Mouse (Mus musculus) frontal cortex, postnatal 25 days (tissue): ENCODE measurements at regions not wholly inside any gene's neighbourhood (a gene's known extent, or its start where the extent isn't known, plus 50 kb on each side); places are given as distances from the start of the nearest gene placed in this dataset.

ENCODE experiments used
- DNase-seq, 2 experiments: peaks; one replicate each; pipeline ENCODE4 v3.0.0; 2022; ENCODE audit warnings: low spot score in 2 of 2

DNA sequence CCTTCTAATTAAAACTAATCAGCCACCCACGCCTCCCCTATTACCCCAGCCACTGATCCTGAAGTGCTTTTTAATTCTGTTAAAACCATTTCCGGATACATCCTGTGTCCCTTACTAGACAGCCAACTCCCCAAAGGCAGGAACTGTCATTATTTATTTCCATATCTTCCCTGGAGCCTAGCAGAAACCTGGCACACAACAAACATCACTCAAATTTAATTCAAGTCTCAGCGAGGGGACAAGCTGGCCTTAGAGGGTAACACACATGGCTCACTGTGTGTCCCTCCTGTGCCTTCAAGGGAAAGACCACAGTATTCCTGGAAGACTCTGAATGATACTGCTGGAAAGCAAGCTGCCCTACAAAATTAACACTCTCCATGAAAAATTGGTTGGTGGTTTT is 240.0 kb downstream of the Mycn start:
- DNase-seq: no peak

GRCm38 (mm10) chr12:12701060-12701667 is 240.6 kb downstream of the Mycn start:
- no peak for DNase-seq

DNA sequence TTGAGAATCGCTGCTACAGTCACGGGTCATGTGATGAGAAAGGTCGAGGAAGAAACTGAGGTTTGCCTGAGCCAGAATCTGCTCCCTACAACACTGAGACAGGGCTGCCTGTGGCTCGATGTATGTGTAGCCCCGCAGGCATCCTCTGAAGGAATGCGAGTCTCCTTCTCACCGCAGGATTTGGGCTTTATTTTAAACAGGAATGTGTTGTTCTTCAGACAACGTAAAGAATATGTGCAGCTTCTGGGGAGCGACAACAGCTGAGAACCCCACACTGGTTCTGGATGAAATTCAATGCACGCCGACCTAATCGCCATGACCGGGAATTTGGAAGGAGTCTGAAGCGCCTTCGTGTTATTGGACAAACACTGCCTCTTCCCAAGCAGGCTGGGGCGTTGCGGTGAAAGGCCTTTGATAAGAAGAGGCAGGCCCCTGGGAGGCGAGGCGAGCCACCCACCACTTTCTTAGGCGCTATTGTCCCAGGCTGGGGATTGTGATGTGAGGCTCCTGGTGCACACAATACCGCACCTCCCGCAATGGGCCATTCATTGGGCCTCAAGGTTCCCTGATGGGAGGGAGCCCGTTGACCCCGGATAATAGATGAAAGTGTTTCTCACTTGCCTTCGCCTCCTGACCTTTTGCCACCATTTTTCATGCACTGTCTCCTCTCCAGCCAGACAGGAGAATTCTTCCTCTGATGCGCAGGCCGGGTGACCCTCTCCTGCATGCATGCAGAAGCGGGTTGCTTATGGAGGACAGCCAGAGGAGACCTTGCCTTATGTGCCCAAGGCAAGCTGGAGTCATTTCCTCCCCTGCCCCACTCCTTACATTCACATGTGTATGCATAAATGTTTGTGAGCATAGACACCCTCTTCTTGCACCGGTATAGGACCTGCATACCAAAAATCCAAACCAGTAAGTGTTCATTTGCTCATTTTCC is 247.6 kb downstream of the Mycn start:
- DNase-seq: no peak

GRCm38 (mm10) chr12:12687376-12687775 is 254.3 kb downstream of the Mycn start:
- no peak for DNase-seq

DNA sequence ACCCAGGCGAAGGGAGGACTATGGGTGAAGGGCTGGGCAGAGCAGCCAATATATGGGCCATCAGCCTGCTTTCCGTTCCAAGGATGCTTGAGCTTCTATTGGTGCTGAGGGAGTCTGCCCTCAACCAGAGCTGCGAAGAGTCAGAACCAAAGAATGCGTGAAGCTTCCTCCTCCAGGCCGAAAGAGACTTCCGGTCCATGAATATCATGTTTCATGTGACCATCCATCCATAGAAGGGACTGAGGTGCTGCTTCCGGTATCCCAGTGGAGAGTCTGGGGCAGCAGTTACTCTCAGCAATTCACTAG is 256.5 kb downstream of the Mycn start:
- DNase-seq: no peak

DNA sequence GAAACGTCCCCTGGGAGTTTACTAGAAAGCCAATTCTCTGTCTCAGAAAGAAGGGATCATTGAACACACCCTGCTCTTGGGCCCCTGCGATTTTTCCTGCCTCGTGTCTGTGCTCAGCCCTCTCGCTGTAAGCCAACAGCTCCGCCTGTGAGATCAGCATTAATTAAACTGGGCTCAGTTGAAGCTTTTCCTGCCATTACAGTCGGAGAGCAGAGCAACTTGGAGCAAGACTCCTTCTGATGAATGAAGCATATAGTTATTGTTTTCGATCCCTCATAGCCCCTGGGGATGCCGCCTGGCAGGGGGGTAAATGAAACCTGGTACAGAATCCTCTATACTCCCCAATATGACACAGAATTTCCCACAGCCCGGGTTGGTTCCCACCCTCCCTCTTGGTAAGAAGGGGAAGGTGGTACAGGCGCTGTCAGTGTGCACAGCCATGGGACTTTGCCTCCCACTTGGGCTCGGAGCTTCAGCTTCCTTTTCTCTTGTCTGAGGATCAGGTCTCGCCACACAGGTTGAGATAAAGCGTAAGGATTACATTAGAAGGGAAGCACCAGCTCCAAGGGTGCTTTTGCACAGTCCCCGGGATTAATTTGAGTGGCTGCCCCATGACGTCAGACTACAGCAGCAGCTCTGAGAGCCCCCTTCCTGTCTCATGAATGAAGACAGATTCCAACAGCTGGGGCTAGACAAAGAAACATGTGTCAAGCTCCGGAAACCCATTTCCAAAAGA is 257.1 kb downstream of the Mycn start:
- DNase-seq: peak in 1 of 2 experiments; percentile 4

DNA sequence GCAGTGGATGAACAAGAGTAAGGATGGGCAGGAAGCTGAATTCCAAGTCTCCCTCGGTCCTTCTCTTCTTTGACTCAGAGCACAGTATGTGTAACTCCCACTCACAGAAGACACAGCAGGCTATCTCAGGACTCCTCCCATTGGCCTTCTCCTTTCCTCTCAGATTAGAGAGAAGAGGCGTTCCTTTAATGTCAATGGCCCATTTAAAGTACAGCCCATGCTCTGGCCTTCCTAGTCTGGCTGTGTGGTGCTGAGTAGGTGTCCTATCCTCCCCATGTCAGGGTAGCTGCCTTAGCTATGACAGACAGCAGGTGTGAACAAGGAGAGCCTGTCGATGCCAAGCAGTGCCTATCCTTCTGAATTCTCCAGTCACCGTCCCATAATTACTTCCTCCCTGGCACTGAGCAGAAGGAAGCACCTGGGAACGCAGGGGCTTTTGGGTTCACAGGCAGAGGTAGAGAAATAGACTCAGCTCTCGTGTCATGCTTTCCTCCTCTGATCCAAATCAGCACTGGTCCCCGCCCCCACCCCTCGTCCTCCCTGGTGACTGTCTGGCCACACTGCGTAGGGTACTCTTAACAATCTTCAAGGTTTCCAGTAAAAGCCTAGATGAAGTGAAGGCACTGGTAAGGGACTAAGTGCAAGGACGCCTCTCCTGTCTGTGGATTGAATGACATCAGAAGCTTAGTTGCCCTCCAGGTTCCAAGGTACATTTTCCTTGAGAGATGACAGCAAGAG is 257.8 kb downstream of the Mycn start:
- no peak for DNase-seq

DNA sequence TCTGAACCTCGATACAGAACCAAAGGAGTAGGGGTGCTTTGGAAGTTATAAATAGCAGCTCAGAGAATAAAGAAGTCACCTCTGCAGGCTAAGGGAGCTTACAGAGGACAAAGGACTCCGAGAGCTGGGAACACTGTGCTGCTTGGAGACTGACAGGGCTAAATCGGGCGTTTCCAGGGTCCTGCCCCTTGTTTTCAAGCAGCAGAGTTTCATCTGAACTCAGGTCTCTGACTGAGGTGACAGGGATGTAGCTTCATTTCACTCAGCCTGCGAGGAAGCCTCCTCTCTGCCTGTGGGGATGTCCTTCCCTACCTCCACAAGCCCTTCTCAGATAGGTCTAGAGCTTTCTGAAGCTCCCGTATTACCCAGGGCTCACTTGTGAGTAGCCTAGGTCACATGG is 260.6 kb downstream of the Mycn start:
- DNase-seq: peak in 1 of 2 experiments; percentile 8

- DNase-seq: peak; percentile 28 to 50
Observed at GRCm38 (mm10) chr12:12680371-12680921, 261.3 kb downstream of the Mycn start.

DNA sequence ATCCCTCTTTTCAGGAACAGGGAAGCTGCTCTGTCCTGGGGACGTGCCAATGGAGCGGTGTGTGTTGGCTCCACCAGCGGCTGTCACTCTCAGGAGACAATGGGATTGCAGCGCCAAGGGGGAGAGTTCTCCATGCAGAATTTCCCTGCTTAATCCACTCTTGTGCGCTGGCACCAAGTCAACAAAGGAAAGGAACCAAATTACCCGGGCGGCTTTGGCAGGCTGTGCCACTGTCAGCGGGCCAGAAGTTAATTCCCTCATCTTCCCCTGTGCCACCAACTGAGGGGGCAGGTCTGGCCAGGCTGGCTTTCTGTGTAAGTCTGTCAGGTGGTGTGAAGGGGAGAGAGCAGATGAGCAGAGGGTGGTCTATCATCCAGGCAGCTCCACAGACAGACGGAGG is 265.0 kb downstream of the Mycn start:
- peak; percentile 9 to 33 for DNase-seq

GRCm38 (mm10) chr12:12669931-12670330 is 271.8 kb downstream of the Mycn start:
- DNase-seq: no peak

DNA sequence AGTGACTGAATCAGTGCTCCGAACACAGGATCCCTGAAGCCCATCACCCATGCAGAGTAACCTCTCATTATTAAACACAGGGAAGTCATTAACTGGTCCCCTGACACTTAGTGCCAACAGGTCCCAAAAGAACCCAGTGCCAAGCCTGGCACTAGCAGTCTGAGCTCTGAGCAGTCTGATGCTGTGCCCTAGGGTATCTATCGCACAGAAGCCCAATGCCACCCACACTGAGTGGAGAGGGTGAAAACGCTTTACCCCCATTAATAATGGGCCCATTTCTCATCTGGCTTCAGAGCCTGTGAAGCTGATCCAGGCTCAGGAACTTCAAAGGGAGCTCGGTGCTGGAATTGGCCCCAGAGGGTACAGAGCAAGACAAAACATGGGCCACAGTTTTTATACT is 272.8 kb downstream of the Mycn start:
- no peak for DNase-seq

DNA sequence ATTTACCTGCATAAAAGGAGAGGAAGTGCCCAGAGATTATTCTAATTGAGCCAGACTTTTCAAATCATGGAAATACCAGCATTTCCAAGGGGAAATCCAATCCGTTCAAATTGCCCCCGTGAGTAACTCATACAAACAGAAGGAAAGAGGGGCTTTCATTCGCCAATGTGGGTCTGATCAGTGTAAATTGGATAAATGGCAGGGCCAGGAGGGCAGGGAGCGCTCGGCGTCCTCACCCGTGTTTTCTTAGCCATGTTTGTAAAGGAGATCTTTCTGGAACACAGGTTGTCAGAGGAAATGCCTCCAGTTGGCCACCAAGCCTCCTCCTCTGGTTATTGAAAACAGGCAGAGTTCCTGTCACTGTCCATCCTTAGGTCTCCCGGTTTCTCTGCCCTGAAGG is 286.1 kb downstream of the Mycn start:
- DNase-seq: no peak

DNA sequence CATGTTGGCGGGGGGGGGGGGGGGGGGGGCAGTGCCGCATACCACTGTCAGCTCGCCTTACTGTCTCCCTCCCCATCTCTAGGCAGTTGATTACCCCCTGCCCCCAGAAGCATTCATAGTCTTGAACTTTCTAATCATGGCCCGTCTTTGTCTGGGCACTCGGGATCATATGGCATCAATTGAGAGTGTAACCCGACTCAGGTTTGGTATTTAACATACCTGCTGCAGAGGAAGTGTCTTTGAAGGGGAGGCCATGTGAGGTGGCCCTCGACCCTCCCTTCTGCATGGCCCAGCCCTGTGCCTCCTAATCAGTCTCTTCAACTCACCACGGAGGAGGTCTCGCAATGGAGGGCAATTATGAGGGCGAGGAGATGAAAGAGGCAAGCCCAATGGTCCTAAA is 286.5 kb downstream of the Mycn start:
- no peak for DNase-seq

DNA sequence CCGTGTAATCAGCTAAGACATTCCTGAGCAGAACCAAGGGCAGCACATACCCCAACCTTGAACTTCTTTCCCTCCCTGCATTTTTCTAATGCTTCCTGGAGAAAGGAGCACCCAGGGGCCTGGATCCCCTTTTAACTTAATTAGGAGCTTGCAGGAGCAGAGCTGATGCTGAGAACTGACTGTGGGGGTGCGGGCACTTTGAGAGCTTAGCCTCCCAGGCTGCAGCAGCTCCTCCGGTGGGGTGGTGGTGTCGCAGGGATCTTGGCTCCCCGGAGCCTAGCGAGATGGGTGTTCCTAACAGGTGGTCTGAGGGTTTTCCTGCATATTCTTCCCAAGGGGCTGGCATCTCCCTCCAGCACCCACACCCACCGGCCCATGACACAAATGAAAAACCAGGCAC is 289.4 kb downstream of the Mycn start:
- no peak for DNase-seq

DNA sequence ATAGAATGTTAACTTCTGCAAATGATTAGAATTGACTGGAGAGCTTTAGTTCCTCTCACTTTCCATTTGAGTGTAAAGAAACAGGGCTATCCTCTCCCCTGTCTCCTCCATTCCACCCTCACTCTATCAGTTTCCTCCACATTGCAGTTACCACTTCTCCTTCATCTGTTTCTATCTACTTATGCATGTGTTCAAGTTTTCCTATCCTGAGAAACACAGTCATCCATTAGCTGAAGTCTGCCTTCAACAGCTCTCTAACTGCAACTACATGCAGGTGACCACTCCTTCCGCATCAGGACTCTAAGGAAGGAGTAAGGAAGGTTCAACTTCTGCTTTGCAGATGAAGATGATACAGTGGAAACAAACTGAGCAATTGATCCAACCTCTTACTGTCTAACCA is 291.4 kb downstream of the Mycn start:
- DNase-seq: no peak

DNA sequence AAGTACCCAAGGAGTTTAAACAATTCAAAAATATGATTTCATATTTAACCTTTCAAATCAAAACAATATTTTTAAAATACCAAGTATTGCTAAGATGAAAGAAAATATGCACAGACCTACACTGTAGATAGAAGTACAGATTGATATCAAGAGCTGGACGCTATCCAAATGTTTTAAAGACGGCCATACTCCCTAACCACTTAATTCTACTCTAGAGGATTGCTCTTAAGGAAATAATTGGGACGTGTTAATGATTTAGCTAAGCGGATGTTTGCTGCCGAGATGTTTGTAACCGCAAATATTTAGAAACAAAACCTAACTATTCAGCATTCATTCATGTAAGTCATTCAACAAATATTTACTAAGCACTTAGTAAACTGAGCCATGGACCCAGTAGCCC is 294.2 kb downstream of the Mycn start:
- no peak for DNase-seq

DNA sequence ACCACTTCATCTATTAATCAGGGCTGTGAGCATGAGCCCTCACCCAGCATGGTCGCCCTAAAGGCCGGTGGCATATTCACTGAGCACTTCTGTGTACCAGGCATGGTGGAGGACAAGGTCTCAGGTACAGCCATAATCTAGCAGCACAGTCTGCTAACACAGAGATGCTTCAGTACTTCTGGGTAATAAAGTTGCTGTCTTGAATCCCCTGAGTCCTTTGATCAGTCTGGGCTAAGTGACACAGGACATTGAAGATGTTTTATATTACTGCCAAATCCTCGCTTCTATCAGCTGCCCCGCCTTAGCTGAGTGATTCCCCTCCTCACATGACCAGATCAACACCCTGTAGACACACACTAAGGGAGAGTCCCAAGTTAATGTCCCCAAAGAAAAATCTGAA is 296.5 kb downstream of the Mycn start:
- no peak for DNase-seq

DNA sequence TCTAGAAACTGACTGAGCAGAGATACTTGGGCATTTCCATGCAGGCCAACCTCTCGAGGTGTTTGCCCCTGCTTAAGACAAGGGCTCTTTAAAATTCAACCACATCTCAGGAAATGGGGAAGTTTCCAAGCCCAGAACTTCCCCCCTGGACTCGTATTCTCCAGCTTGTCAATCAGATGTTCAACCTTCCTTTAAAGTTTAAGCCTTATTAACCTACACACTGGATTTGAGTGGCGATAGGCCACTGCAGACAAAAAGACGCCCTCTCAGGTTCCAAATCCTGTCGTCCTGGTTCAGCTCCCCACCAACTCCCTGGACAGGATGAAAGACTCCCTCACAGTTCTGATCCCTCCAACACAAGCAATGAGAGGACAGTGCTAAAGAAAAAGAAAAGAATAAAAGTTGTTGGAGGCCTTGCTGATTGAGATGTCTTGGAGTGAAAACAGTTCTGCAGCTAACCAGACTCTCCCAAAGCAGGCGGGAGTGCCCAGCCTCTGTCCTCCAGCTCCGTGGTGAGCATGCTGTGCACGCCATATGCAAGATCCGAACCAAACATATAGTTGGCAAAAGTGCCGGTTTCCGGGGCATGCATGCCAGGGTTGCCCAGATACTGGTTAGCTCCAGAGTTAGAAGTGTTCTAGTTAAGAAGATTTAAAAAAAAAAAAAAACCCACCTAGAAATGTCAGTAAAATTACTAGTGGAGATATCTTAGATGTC is 298.3 kb downstream of the Mycn start:
- DNase-seq: no peak

DNA sequence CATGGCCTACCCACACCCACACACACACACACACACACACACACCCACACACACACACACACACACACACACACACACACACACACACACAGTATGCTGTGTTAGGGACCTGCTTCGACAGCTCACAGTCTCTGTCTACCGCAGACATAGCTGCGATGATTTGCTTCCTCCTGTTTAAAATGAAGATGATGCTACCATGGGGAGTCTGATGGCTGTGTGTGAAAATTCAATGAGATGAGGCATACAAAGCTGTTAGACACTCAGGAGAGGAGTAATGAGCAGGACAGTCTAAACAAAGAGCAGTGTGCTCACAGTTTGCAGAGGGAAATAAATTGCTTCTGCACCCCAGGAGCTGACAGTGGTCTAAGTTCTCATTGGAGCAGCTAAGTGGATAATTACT is 306.4 kb downstream of the Mycn start:
- no peak for DNase-seq

DNA sequence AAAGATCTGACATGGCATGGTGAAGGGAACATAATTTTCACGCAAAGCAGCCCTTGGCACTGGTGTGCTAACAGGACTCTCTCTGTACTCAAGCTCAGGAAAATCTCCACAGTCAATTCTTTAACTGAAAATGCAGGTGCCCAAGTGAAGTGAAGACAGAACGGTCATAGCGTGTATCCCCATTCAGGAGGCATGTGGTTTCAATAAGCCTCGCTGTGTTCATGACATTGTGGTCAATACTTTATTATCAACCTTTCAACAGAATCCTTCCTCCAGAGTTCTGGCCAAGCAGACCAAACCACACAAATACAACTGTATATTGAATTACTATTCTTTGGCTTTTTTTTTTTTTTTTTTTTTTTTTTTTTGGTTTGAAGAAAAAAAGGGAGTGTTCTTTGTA is 314.1 kb downstream of the Mycn start:
- no peak for DNase-seq
